Mouse (Mus musculus) ES-Bruce4 (cell line): ENCODE measurements around the gene Pes1. TPM values are rescaled to one million over a fixed set of nuclear protein-coding genes. Genes with fewer than 3 reads are reported as not detected.

ENCODE experiments used
- H3K27ac ChIP-seq: 2 replicates; pipeline ENCODE4 v1.5.1; 2012; ENCODE audit warnings: low read length, inconsistent platforms; ENCODE audit not compliant: insufficient read depth
- H3K27me3 ChIP-seq: 2 replicates; pipeline ENCODE4 v1.6.1; 2012; ENCODE audit warnings: mild to moderate bottlenecking, low read length, inconsistent platforms; ENCODE audit not compliant: control insufficient read depth, poor library complexity, insufficient read depth, severe bottlenecking
- H3K36me3 ChIP-seq: 2 replicates; pipeline ENCODE4 v1.6.1; 2012; ENCODE audit warnings: inconsistent platforms, mild to moderate bottlenecking, low read length, moderate library complexity; ENCODE audit not compliant: control insufficient read depth, poor library complexity, insufficient read depth, severe bottlenecking
- H3K4me1 ChIP-seq: one replicate; pipeline ENCODE4 v1.8.1; 2011; ENCODE audit warnings: low read length; ENCODE audit not compliant: control insufficient read depth, insufficient read depth
- H3K4me3 ChIP-seq: 2 replicates; pipeline ENCODE4 v1.5.1; 2011; ENCODE audit warnings: low read depth, mild to moderate bottlenecking, low read length
- H3K9ac ChIP-seq: 2 replicates; pipeline ENCODE4 v1.6.1; 2012; ENCODE audit warnings: low read depth, mild to moderate bottlenecking, inconsistent platforms; ENCODE audit not compliant: poor library complexity, severe bottlenecking
- H3K9me3 ChIP-seq: replicated peaks from 2 replicates; pipeline ENCODE4 v1.6.1; 2012; ENCODE audit warnings: mild to moderate bottlenecking, low read length, inconsistent platforms; ENCODE audit not compliant: control insufficient read depth, poor library complexity, insufficient read depth, severe bottlenecking
- CTCF ChIP-seq: IDR thresholded peaks from one replicate; pipeline ENCODE4 v1.8.1; 2011; ENCODE audit warnings: low read depth, low read length
- POLR2A ChIP-seq: IDR thresholded peaks from one replicate; pipeline ENCODE4 v1.8.1; 2011; ENCODE audit warnings: low read length; ENCODE audit not compliant: insufficient read depth
- polyA plus RNA-seq: library from polyadenylated mRNA; stranded (reverse); fragments of >200 nt; gene quantifications from 2 replicates; pipeline ENCODE4 v1.2.4, GENCODE M21; 2011; ENCODE audit warnings: low read depth; ENCODE audit not compliant: missing spikeins, insufficient read depth, insufficient read length

The Pes1 gene
- polyA plus RNA-seq, 1 experiment: 252 TPM

DNA sequence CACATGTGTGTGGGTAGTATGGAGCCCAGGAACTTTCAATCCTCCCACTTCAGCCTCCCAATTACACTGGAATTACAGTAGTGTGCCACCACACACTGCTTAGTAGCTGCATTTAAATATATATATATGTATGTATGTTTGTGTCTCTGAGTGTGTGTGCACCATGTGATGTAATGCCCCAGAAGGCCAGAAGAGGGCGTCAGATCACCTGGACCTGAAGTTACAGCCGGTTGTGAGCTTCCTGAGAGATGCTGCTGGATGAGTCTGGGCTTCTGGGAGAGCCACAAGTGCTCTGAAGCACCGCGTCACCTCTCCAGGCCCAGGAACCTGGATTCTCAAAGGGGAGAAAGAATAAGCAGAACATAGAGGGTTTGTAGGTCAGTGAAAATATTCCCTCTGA is 65.6 kb downstream of the Pes1 start:
- no peaks in the 10 kb centered on the region for H3K36me3 ChIP-seq
- H3K4me1 ChIP-seq: peaks cover 4% of the 10 kb centered on the region
- H3K9ac ChIP-seq: no peak overlapping the region
- H3K9me3 ChIP-seq: no peaks in the 10 kb centered on the region
- no peak overlapping the region for H3K27ac ChIP-seq
- H3K4me3 ChIP-seq: no peak overlapping the region
- H3K27me3 ChIP-seq: no peaks in the 10 kb centered on the region
- no peak for TF ChIP-seq POLR2A
- peak; percentile 60 for TF ChIP-seq CTCF

Other genes with a start within 250 kb of the Pes1 start
- 0.67 and 1.5 TPM in 2 replicates for gene Osbp2, start 100.1 kb upstream of the Pes1 start, polyA plus RNA-seq
- 0.72 and 1.1 TPM in 2 replicates for gene 4921536K21Rik, start 68.9 kb upstream of the Pes1 start, polyA plus RNA-seq
- 3.3 and 4.0 TPM in 2 replicates for gene Dusp18, start 68.7 kb upstream of the Pes1 start, polyA plus RNA-seq
- gene Slc35e4, start 49.3 kb upstream of the Pes1 start, polyA plus RNA-seq: 2.9 and 3.1 TPM in 2 replicates
- 45.8 and 47.8 TPM in 2 replicates for gene Tcn2, start 31.8 kb upstream of the Pes1 start, polyA plus RNA-seq
- gene 4930556J24Rik, start 12.8 kb downstream of the Pes1 start, polyA plus RNA-seq: not detected in 2 replicates
- gene Gal3st1, start 19.7 kb downstream of the Pes1 start, polyA plus RNA-seq: 1.6 and 1.8 TPM in 2 replicates
- gene Sec14l4, start 67.5 kb downstream of the Pes1 start, polyA plus RNA-seq: 5.2 and 7.4 TPM in 2 replicates
- gene Sec14l3, start 100.9 kb downstream of the Pes1 start, polyA plus RNA-seq: not detected in 2 replicates
- gene Mtfp1, start 131.5 kb downstream of the Pes1 start, polyA plus RNA-seq: 8.3 and 10.9 TPM in 2 replicates
- 4.2 and 5.4 TPM in 2 replicates for gene Sec14l2, start 159.4 kb downstream of the Pes1 start, polyA plus RNA-seq
- 8.0 and 8.9 TPM in 2 replicates for gene Rnf215, start 171.2 kb downstream of the Pes1 start, polyA plus RNA-seq
- gene Ccdc157, start 196.3 kb downstream of the Pes1 start, polyA plus RNA-seq: 3.7 and 5.8 TPM in 2 replicates
- gene Sf3a1, start 196.4 kb downstream of the Pes1 start, polyA plus RNA-seq: 117 and 125 TPM in 2 replicates
- 19.9 and 20.5 TPM in 2 replicates for gene Tbc1d10a, start 222.8 kb downstream of the Pes1 start, polyA plus RNA-seq